Mouse (Mus musculus) heart, adult 2 months (tissue): ENCODE data around the gene Rcor1. TPM values are rescaled to one million over a fixed set of nuclear protein-coding genes. Genes with fewer than 3 reads are reported as not detected.

Source experiments
- DNase-seq, 2 experiments: peaks; one replicate each; pipeline ENCODE4 v3.0.0; 2021
- H3K27ac ChIP-seq: fragments of 200-600 bp; 2 replicates; pipeline ENCODE4 v1.8.1; 2022
- H3K27me3 ChIP-seq: fragments of 200-500 bp; 2 replicates; pipeline ENCODE4 v1.6.1; 2012; ENCODE audit warnings: mild to moderate bottlenecking, low read length, inconsistent platforms, mixed read lengths; ENCODE audit not compliant: control insufficient read depth, insufficient read depth
- H3K36me3 ChIP-seq: fragments of 200-500 bp; 2 replicates; pipeline ENCODE4 v1.6.1; 2012; ENCODE audit warnings: low read length, inconsistent platforms; ENCODE audit not compliant: control insufficient read depth, insufficient read depth
- H3K4me1 ChIP-seq: fragments of 200-500 bp; 2 replicates; pipeline ENCODE4 v1.6.1; 2011; ENCODE audit warnings: low read length; ENCODE audit not compliant: control insufficient read depth, insufficient read depth
- H3K4me3 ChIP-seq: fragments of 200-600 bp; 2 replicates; pipeline ENCODE4 v1.8.1; 2022
- H3K79me2 ChIP-seq: fragments of 200-500 bp; replicated peaks from 2 replicates; pipeline ENCODE4 v1.6.1; 2012; ENCODE audit warnings: mild to moderate bottlenecking, inconsistent platforms, low read length, moderate library complexity, mixed read lengths; ENCODE audit not compliant: control insufficient read depth, insufficient read depth
- H3K9ac ChIP-seq: fragments of 200-500 bp; 2 replicates; pipeline ENCODE4 v1.6.1; 2012; ENCODE audit warnings: low read depth, mild to moderate bottlenecking, control low read depth, inconsistent platforms, low read length, mixed read lengths
- CTCF ChIP-seq: fragments of 200-600 bp; IDR thresholded peaks from 2 replicates; pipeline ENCODE4 v1.8.1; 2022; ENCODE audit warnings: antibody characterized with exemption, mild to moderate bottlenecking, moderate library complexity
- EP300 ChIP-seq: fragments of 200-500 bp; IDR thresholded peaks from 2 replicates; pipeline ENCODE4 v1.6.1; 2011; ENCODE audit warnings: low read depth, low read length, control low read depth; ENCODE audit not compliant: insufficient read depth
- POLR2A ChIP-seq: fragments of 200-500 bp; IDR thresholded peaks from 2 replicates; pipeline ENCODE4 v1.6.1; 2011; ENCODE audit warnings: mild to moderate bottlenecking, low read depth, low read length, control low read depth; ENCODE audit not compliant: insufficient read depth
- WGBS: fragments of 180-500 bp; shearing (Covaris S2); methylation state at CpG from one replicate; pipeline ENCODE4 v1.1.7; 2018; 5-methylcytosine and 5-hydroxymethylcytosine counted together
- intact Hi-C: fragments of 180-260 bp; cut with DNase I; formaldehyde crosslinking; loops from one replicate; pipeline ENCODE4 v1.15.1; 2025
- polyA plus RNA-seq: library from polyadenylated mRNA; depleted of rRNA; stranded (reverse); fragments of >200 nt; gene quantifications from 2 replicates; pipeline ENCODE4 v1.2.3, GENCODE M21; 2012
- total RNA-seq, 2 experiments: library from RNA; stranded (reverse); gene quantifications; 2 replicates each; pipeline ENCODE4 v1.2.3; 2021

The Rcor1 gene
- total and polyA plus RNA-seq, 3 experiments = 5.9 to 14.8 (median 13.9) TPM

- no peaks in the 10 kb centered on the region for H3K27me3 ChIP-seq
- 75% methylated on average over 6 of the region's 6 CpGs for WGBS
- intact Hi-C loops = no loop called here
- H3K79me2 ChIP-seq = no peaks in the 10 kb centered on the region
- no peaks in the 10 kb centered on the region for H3K4me1 ChIP-seq
- H3K27ac ChIP-seq = no peak overlapping the region
- H3K36me3 ChIP-seq = no peaks in the 10 kb centered on the region
- DNase-seq = no peak
- H3K9ac ChIP-seq = no peak overlapping the region
- TF ChIP-seq CTCF (no peak), POLR2A (no peak), EP300 (no peak)
- no peak overlapping the region for H3K4me3 ChIP-seq
Measured at GRCm38 (mm10) chr12:111125666-111126065, 86.5 kb downstream of the Rcor1 start.

DNA sequence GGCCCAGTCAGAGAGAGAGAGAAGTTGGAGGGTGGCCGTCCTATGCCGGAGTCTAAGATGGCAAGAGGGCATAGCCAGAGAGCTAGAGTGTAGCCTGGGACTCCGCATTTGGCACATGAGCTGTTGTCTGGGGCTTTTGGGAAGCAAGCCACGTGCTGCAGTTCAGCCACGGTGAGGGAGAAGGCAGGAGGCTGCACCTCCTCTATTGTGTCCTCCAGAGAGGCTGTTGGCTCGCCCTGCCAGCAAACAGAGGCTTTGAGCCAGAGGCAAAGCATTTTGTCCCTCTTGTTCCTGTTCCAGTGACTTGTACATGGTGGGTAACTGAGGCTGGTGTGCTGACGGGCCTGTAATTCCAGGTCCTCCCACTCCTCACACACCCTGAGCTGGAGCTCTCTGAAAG, 95.0 kb downstream of the Rcor1 start:
- Histone ChIP-seq H3K27ac (no peak overlapping the region), H3K9ac (no peak overlapping the region), H3K79me2 (no peaks in the 10 kb centered on the region), H3K4me1 (peaks cover 7% of the 10 kb centered on the region), H3K4me3 (no peak overlapping the region), H3K27me3 (no peaks in the 10 kb centered on the region), H3K36me3 (no peaks in the 10 kb centered on the region)
- DNase-seq = no peak
- WGBS = 65% methylated on average over 7 of the region's 7 CpGs
- intact Hi-C loops = no loop called here
- TF ChIP-seq POLR2A (no peak), CTCF (no peak), EP300 (no peak)

DNA sequence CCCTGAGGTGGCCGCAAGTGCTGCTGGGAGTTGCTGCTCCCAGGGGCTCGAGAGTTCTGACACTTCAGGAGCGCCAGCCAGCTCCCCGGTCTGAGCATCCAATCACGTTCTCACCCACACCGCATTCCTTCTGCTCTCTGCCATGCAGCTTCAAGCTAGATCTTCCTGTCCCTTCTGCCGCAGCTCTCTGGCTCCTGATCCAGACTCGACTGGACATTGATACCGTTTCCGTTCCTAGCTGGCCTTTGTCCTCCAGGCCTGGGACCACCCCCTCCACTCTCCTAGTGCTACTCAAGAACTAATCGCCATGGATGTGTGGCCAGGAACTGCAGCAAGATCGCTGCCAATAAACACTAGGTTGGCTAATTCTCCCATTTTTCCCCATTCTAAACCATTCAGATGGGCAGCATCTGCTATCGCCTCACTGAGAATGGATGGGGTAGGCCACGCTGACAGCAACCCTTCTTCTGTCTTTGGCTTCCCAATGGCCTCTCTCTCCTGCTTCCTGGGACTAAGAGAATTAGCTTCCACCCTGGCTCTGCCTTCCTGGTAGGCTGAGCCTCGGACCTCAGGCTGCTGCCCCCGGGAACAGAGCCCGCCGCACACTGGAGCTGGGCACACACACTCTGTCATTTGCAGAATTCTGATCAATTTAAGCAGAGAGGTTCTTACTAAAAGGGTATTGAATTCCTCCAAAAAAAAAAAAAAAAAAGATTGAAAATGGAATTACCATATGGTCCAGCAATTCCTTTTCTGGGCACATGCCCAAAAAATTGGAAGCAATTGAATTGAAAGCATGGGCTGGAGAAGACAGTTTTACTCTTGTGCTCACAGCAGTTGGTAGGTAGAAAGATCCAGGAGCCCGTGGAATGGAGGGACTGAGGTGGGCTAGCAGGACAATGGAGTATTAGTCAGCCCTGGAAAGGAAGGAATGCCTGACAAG, 95.9 kb downstream of the Rcor1 start:
- TF ChIP-seq EP300 = no peak
- no peak for TF ChIP-seq POLR2A
- no peak for TF ChIP-seq CTCF
- no peak overlapping the region for H3K27ac ChIP-seq
- no peak overlapping the region for H3K9ac ChIP-seq
- H3K79me2 ChIP-seq = no peaks in the 10 kb centered on the region
- peaks cover 7% of the 10 kb centered on the region for H3K4me1 ChIP-seq
- no peaks in the 10 kb centered on the region for H3K27me3 ChIP-seq
- intact Hi-C loops = no loop called here
- no peak overlapping the region for H3K4me3 ChIP-seq
- WGBS = 40% methylated on average over 19 of the region's 19 CpGs
- DNase-seq = peak; percentile 36 to 41
- H3K36me3 ChIP-seq = no peaks in the 10 kb centered on the region

DNA sequence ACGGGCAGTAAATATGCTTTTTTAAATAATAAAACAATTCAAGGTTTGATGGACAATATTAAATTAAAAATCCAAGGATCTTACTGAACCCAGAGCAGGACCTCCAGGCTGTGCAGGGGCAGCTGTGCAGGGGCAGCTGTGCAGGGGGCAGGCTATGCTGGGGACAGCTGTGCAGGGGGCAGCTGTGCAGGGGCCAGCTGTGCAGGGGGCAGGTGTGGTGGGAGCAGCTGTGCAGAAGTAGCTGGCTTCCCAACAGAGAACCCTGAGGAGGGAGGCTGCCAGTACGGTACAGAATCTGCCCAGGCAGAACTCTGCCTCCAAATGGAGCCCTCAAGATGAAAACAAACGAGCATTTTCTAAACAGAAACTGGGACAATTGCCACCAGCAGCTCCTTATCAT, 96.8 kb downstream of the Rcor1 start:
- WGBS = 85% methylated on average over 3 of the region's 3 CpGs
- Histone ChIP-seq H3K4me3 (no peak overlapping the region), H3K4me1 (peaks cover 7% of the 10 kb centered on the region), H3K9ac (no peak overlapping the region), H3K79me2 (no peaks in the 10 kb centered on the region), H3K27me3 (no peaks in the 10 kb centered on the region), H3K27ac (no peak overlapping the region), H3K36me3 (no peaks in the 10 kb centered on the region)
- intact Hi-C loops = no loop called here
- DNase-seq = no peak
- TF ChIP-seq POLR2A (no peak), EP300 (no peak), CTCF (no peak)

- peak; percentile 43 for TF ChIP-seq CTCF
- TF ChIP-seq EP300 = no peak
- no peak overlapping the region for H3K9ac ChIP-seq
- intact Hi-C loops = no loop called here
- no peaks in the 10 kb centered on the region for H3K36me3 ChIP-seq
- H3K4me3 ChIP-seq = no peak overlapping the region
- no peaks in the 10 kb centered on the region for H3K27me3 ChIP-seq
- no peaks in the 10 kb centered on the region for H3K79me2 ChIP-seq
- peaks cover 7% of the 10 kb centered on the region for H3K4me1 ChIP-seq
- DNase-seq = no peak
- H3K27ac ChIP-seq = no peak overlapping the region
- 74% methylated on average over 2 of the region's 2 CpGs for WGBS
Measured at GRCm38 (mm10) chr12:111137079-111137478, 97.9 kb downstream of the Rcor1 start.

DNA sequence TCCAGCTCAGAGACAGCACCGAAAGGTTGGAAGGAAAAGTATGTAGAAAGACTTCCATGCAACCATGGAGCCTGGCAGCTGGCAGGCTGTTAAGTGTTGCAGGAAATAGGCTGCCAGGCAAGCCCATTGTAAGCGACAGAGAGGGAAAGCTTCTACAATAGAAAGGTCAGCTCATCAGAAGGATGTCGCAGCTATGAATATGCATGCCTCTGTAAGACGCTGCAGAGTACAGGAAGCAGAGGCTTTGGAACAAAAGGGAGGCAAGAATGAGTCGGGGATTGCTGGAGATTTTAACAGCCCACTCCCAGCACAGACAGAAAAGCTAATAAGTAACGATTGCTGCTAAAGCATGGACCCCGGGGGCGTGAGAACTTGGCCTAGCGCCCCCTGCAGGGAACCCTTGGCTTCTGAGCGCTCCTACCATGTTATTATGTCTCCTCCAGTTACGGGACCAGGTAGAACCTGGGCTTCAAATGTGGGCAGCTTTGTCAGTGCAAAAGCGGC, 103.9 kb downstream of the Rcor1 start:
- Histone ChIP-seq H3K36me3 (no peaks in the 10 kb centered on the region), H3K9ac (no peak overlapping the region), H3K4me1 (peaks cover 3% of the 10 kb centered on the region), H3K27me3 (no peaks in the 10 kb centered on the region), H3K79me2 (no peaks in the 10 kb centered on the region), H3K27ac (no peak overlapping the region), H3K4me3 (peak overlapping the region; percentile 9; the same call in 1 of the 2 replicates)
- intact Hi-C loops = loop anchor here (5.0 kb wide), 1 partner anchor 56 kb away; no protein-coding TSS in a partner anchor
- TF ChIP-seq EP300 (no peak), POLR2A (no peak), CTCF (peak; percentile 61)
- no peak for DNase-seq
- WGBS = 14% methylated on average over 12 of the region's 12 CpGs
